Mouse (Mus musculus): Measurements from ENCODE around the gene Mtcl1. TPM values are rescaled to one million over a fixed set of nuclear protein-coding genes. Genes with fewer than 3 reads are reported as not detected.

The Mtcl1 gene
- polyA plus RNA-seq, 1 experiment from 2014 or later = 11.7 TPM

Other genes starting within 250 kb of the Mtcl1 start
- gene Rab12, start 70.0 kb upstream of the Mtcl1 start, polyA plus RNA-seq (2014; fragmentation: Nextera tagmentation; extraction: Ambion mirVana) = 41.4 and 44.6 TPM in 2 replicates
- 0.31 and 0.76 TPM in 2 replicates for gene Themis3, start 144.9 kb upstream of the Mtcl1 start, polyA plus RNA-seq (2014; fragmentation: Nextera tagmentation; extraction: Ambion mirVana)

Data from intestine, embryonic 14.5 days (tissue).